Mouse (Mus musculus): ENCODE results near the gene Acap3.

- TF ChIP-seq CTCF (IDR thresholded peaks at IDR 0.05; ENCODE audit: borderline replicate concordance, extremely low read depth, insufficient read depth, insufficient read length) (no peak), POLR2A (IDR thresholded peaks at IDR 0.05; ENCODE audit: borderline replicate concordance, extremely low read depth, insufficient read depth, insufficient read length, poor library complexity, severe bottlenecking) (no peak)
Measured at GRCm38 (mm10) chr4:155849792-155850451, 41.7 kb upstream of the Acap3 start.
